Mouse (Mus musculus) frontal cortex, adult 2 months (tissue): ENCODE measurements around the gene Rasa2. TPM values are rescaled to one million over a fixed set of nuclear protein-coding genes. Genes with fewer than 3 reads are reported as not detected.
"Not testable (repeated sequence)": the region's sequence is repeated elsewhere in the genome, so short reads cannot be mapped to it uniquely, and the experiment has no call there.

ENCODE experiments used
- DNase-seq, 2 experiments: peaks; one replicate each; pipeline ENCODE4 v3.0.0; 2022; ENCODE audit warnings: low spot score in 1 of 2; ENCODE audit errors: extremely low spot score in 1 of 2
- polyA plus RNA-seq: library from polyadenylated mRNA; depleted of rRNA; stranded (reverse); fragments of >200 nt; gene quantifications from 2 replicates; pipeline ENCODE4 v1.2.3, GENCODE M21; 2012

Gene Rasa2
- polyA plus RNA-seq, 1 experiment, result 26.8 TPM

DNA sequence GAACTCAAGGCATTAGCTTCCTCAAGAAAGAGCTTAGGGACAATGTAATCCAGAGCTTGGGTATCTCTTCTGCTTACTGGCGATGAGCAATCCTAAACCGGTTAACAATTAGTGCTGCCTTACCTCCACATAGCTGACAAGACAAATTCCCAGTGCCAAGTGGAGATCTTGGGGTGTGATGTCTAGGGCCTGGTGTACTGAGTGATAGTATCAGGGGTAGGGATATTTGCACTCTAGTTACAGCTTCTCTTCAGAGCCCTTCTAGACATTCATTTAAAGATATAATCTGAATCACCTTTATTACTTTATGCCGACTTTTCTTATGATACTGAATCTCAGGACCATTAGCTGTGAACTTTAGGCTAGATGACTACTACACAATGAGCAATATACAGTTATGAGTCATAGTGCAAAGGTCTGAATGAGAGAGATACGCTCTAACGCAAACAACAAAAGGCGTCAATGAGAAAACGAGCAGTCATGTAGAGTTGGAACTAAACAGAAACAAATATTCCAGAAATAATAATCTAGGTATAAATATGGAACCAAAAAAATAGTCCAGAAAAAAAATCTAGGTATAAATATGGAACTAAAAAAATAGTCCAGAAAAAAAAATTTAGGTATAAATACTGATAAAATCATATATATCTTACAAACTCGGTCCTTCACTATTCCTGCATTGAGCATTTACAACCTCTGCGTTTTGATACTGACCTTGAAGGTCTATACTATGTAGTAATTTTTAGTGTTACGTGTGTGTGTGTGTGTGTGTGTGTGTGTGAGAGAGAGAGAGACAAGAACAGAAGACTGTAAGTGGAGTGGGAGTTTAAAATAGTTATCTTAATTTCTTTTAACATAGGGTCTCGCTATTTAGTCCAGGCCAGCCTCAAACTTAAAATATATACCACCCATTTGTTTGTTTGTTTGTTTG is 38.5 kb downstream of the Rasa2 start:
- DNase-seq, result no peak

DNA sequence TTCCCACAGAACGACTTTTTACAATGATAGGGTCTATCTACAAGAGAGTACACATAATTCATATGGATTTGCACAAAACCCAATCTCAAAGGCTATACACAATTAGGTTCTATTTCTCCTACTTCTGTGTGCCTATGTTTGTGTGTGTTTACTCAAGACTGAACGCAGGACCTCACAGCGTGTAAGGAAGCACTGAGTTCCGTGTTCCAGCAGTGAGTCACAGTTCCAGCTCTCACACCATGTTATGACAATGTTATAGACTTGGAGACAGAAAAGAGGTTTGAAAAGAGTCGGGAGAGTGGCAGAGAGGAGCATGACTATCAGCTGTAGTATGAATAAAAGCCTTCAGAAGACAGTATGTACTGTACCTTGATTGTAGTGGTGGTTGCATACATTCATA is 42.1 kb downstream of the Rasa2 start:
- no peak for DNase-seq

DNA sequence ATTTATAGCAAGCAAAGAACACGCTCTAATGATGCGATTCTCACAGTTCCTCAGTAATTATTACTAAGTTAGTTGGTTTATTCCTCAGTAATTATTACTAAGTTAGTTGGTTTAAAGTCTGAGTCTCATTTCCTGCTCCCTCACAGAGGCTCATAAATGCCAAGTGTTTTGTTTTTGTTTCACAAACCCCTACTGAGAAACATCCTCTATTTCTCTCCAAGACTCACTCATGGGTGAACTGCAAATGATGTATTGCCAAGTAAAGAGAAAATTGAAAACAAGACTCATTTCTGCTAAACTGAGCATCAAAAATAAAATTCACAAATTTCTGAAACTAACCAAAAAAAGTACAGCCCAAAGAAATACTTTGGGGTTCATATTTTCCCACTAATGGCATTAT is 47.9 kb downstream of the Rasa2 start:
- no peak for DNase-seq

DNA sequence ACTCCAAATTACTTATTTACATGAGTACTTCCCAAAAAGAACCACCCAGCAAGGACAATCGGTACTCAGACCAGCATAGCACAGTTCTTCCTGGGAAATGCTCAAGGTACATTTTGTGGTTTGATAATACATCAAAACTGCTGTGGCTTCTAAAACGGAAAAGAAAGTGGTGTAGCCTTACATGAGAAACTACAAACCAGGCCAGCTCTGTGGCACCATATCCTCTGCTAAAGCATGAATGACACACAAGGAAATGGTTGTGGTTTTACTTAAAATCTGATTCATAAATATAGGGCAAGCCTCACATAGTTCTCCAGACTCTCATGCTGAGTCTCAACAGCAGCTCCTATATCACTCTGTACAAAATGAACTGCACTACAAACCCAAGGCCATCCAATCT is 48.3 kb downstream of the Rasa2 start:
- no peak for DNase-seq

DNA sequence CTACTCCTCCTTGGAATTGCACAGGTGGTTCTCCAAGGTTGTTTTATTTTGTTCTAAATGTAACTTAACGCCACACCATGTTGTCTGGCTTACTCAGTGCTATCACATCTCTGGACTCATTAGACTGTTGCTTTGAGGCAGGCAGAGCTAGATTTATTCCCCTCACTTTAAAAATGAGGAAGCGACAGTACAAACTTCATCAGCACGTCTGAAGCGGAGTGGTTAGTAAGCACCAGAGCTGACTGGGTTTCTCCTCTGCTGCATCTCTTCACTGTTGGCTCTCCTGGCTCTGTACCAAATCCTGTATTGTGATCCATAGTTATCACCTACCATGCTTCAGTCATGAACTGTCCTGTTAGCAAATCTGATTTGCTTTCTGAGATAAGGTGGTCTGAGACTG is 53.2 kb downstream of the Rasa2 start:
- no peak for DNase-seq

DNA sequence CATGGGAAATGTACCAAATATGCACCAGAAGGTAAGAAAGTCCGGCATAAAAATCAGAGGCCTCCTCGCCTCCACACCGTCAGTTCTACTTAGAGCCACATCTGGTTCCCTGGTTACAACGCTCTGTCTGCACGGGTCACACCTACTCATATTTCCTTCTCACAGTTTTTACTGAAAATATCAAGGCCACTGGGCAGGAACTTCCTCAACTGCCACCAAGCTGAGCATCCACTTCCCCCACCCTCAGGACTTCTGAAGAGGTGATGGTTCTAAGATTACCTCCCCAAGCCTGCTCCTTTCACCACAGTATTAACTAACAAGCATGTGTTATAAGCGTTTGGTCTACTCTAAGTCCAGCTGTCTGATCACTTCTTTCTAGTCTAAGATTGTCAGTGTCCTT is 53.7 kb downstream of the Rasa2 start:
- DNase-seq, result no peak

DNA sequence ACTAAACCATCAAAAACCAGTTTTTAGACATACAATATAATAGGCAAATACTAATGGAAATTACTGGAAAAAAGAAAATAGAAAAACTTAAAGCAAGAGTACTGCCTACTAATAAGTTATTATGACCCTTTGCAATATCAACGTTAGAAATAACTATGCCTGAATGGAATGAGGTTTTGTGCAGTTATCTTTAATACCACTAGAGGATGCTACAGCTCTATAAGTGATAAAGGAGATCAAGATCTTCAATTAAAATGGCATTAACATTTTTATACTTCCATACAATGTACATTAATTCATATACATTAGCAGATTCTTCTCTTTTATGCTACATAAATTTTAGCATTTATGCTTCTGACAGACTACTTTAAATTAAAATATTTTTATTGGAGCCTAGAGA is 58.2 kb downstream of the Rasa2 start:
- DNase-seq, result peak in 1 of 2 experiments; percentile 60

DNA sequence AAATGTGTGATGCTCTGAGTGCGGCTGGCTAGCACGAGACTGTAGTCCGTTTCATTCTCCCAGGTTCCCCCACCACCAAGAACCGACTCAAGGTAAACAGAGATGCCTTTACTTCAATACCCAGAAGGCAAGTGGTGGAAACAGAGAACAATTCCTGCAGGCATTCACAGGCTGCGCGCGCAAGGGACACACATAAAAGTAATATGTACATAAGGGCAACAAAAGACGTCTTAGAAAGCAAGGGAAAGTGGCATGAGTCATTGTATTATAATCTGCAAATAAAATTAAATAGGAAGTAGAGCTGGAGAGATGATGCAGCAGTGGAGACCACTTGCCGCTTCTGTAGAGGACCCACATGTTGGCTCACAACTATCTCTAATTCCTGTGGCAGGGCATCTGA is 58.7 kb downstream of the Rasa2 start:
- no peak for DNase-seq

DNA sequence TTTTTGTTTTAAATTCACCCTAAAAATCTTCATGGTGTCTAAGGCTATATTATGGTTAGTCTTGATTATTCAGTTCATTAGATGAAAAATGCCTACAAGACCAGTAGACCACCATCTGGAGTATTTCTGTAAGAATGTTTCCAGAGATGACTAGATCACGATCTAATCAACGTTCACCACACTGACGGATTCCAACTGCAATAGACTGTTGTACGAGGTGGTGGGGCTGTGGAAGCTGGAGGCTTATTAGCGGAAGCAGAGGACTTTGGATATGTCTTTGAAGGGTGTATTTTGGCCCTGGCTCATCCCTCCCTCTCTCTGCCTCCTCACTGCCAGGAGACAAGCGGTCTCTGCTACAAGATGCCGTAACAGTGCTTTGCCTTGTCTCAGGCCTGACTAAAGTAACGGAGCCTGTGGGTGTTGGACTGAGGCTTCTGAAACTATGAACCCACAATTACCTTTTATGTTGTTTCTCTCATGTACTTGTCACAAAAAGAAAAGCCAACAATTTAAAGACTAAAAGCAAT is 64.9 kb downstream of the Rasa2 start:
- DNase-seq, result no peak

DNA sequence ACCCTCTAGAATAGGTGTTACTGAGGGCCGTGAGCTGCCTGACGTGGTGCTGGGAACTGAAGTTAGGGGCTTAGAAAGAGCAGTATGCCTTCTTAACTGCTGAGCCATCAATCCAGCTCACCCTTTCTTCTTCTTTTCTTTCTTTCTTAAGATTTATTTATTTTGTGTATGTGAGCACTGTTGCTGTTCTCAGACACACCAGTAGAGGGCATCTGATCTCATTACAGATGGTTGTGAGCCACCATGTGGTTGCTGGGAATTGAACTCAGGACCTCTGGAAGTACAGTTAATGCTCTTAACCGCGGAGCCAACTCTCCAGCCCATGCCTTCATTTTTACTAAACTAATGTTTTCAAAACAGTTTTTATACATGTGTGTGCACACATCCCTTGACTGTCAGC is 67.9 kb downstream of the Rasa2 start:
- DNase-seq, result no peak

DNA sequence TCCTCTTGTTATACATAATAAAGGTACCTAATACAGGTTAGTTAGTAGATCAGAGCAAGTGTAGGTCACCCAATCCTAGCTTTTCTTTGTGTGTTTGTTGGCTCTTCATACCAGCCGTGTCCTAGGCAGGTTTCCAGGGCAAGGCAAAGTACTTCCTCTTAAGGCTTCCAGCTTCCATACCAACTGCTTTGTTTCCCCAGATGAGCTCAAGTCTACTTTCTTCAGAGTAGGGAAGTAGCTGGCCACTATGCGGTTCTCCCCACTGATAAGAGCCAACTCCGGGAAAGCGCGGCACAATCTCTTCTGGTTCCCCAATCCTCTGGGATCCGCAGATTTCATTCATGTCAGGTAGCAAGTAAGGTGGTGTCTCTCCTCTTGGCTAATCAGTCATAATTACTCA is 72.3 kb downstream of the Rasa2 start:
- DNase-seq, result no peak

DNA sequence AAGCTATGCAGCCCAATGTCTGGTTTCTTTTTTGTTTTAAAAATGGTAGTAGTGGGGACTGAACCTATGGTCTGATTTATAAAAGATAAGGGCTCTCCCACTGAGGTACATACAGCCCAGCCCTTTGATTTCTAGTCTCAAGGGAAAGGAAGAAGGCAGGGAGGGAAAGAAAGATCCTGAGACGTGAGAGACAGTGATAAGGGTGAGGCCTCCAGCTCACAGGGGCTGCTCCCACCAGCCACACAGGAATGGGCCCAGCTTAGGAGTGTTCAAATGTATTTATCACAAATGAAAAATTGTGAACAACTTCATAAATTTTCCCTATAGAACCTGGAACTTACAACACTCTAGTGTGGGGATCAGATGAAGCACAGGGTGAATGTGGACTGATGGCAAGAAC is 72.8 kb downstream of the Rasa2 start:
- DNase-seq, result no peak

DNA sequence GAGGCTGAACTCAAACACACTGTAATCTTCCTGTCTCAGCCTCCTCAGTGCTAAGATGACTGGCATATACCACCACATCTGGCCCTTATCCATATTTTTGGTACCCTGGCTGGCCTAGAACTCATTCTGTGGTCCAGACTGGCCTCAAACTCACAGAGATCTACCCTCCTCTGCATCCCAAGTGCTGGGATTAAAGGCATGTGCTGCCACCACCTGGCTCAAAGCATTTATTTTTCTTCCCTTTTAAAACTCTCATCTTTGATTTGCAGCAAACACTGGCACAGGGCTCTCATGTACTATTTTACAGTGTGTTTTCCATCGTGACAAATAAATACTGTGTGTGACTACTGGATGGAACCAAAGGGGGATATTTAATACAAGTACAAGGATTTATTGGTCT is 77.3 kb downstream of the Rasa2 start:
- DNase-seq, result no peak

DNA sequence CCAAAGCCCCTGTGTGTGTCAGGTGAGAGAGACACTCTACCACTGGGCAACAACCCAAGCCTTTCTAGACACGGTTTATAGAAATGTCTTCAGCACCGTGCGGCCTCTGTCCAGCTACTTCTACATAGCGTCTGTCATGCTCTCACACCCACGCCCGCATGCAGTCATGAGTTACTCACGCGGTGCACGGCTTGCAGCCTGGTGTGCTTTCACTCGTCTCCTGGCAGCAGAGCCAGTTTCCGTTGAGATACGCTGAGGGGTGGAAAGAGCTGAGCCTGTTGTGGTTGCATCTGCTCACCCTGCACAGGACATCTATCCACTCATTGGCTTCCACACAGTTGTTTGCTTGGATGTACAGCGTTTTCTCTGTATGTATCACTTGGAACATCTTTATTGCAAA is 86.0 kb downstream of the Rasa2 start:
- DNase-seq, result peak in 1 of 2 experiments; percentile 44

DNA sequence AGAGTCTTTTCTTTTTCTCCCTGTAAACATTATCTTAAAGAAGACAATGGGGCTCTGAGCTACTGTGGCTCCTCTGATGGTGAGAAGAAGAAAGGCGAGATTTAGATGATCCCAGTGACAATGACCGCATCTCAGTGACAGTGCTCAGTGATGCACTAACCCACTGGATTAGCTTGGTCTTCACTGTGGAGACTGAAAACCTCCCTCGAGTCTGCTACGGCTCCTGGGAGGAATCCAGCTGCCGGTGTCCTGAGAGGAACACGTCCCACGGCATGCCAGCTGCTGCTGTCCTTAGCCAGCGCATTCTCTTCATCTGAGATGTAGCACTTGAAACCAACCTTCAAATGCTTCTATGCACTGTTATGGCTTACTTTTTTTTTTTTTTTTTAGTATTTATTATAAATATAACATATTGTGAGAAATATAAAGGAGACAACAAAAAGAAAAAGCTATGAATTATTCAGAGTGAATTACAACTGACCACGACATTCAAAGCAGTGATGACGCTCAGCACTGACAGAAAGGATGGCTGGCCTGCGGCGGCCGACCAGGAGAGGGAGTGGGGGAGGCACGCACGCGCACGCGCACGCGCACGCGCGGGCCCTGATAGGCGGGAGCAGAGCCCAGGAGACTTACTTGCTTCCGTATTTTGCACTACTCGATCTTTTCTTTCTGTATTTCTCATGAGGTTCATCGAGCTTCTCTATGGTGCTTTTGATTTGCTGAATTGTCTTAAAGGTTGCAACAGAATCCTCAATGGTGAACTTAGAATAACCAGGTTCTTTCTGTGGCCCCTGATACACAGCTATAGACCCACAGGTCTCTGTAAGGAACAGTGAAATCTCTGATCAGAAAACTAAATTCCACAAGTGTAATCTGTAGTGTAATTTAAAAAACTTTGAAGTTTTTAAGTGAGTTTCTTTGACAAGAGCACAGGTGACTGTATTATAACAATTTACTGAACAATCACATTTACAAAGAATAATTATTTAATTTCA is 87.5 kb downstream of the Rasa2 start:
- peak in 1 of 2 experiments; percentile 57 for DNase-seq

DNA sequence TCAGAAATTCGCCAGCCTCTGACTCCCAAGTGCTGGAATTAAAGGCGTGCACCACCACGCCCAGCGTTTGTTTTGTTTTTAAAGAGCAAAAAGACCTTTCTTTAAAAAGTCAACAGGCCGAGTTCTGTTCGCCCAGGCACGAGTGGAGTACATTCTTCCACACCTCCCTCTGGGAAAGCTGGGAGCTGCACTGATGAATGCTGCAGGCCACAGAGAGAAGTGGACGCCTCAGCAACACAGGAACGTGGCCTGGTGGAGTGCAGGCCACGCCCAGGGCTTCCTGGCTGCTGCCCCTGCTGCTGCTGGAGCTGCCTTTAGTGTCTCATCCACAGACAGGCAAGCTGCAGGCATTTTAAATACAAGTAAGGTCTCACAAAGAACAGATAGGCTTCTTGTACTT is 92.5 kb downstream of the Rasa2 start:
- no peak for DNase-seq

DNA sequence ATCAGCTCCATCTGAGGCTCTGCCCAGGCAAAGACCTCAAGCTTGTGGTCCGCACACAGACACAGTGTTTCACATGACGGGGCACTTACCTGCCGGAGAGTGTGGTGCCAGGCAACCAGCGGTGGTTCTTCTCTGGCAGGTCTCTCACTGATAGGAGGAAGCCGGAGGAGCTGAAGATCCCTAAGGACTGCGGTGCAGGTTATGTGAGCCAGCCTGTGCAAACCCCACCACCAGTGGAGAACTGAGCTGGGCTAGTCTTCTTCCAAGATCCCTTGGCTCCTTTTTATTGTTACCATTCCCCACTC is 93.8 kb downstream of the Rasa2 start:
- DNase-seq, result no peak

DNA sequence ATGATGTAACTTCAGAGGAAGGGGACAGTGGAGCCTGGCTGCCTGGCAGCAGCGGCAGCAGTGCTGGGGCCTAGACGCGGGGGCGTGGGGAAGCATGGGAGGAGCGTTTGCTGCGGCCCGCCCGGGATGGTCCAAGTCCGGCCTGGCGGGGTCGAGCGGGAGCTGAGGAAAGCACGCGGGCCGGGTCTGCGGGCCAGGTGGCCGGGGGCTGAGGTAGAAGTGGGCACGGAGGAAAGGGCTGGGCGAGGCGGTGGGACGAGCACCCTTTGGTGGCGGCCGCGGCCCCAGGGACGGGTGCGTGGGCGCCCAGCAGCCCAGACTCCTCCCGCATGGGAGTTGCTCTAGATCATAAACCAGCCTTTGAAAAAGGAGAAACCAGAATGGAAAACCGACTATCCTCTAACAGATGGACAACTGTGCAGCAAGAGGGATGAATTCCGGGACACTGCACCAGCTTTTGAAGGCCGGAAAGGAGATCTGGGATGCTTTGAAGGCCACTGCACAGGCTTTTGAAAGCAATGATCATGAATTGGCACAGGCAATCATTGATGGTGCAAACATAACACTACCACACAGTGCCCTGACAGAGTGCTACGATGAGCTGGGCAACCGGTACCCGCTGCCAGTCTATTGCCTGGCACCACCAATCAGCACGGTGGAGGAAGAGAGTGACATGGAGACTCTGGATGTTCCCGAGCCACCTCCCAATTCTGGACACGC is 94.4 kb downstream of the Rasa2 start:
- DNase-seq, result no peak

DNA sequence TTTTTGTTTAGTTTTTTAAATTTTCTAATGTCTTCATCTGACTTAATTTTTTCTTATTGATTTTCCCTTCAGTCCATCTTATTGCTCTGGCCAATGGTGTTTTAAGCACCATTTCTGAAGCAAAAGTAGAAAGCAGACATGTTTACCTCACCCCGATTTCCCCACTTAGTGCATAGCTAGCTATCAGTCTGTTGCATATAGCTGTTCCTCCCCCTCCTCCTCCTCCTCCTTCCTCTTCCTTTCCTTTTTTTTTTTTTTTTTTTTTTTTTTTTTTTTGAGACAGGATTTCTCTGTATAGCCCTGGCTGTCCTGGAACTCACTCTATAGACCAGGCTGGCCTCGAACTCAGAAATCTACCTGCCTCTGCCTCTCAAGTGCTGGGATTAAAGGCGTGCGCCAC is 95.3 kb downstream of the Rasa2 start:
- not testable (repeated sequence) for DNase-seq

DNA sequence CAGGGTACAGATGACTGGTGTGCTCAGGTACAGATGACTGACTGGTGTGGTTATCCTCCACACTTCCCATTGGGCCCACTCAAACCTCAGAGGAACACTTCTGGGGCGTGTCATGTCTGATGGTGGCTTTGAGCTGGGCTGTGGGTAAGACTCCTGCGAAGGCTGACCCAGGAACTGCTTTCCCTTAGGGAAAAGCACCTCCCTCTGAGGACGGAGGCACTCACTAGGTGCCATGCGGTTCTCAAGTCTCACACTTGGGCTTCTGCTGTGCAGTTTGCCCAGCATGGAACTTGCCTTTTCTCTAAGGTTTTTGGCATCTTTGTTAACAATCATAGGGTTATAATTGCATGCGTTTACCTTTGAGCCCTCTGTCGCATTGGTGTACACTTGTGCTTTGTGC is 96.0 kb downstream of the Rasa2 start:
- no peak for DNase-seq

DNA sequence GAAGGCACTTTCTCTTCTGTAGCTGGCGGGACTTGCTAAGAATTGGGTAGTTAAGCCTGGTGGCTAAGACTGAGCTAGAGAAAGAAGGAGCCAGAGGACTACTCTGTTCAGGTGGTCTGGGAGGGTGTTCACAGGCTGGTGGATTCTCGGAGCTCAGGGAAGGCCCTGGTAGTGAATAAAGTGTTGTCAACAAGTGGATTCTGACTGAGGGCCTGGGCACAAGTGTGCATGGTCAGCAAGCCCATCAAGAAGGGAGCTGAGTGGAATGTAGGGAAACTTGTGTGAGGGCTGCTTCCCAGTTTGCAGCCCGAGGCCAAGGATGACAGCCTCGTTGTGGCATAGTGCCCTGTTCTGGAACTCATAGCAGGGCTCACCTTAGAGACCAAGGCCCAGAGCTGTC is 97.2 kb downstream of the Rasa2 start:
- DNase-seq, result no peak
